ENCODE assay signal across 8 mouse cellular contexts in the genomic region with DNA sequence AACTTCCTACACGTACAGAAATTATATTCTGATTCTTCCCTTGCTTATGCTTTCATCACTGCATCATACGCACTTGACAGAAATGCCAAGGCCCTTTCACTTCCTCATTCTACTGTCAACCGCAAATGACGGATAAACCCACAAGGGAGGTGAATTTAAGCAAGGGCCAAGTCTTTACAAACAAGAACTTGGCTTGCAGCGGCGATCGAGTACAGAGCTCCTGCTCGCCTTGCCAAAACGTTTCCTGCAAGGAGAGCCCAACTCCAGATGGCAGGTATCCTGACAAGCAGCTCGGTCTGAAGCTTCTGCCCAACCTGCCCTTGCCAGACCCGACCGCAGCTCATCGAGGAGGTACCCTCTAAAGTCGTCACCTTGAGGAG. TPM values are rescaled to one million over a fixed set of nuclear protein-coding genes. Genes with fewer than 3 reads are reported as not detected.
DNase-seq lines count a peak whose midpoint lies in the region; ATAC-seq lines count a peak whose summit lies in the region.

No protein-coding gene starts in this region.

- H3K4me3 ChIP-seq in hindbrain, embryonic 11.5 days (ENCODE audit: low read depth, low read length) = peak overlapping the region; percentile 74
- H3K4me3 ChIP-seq in macrophage (ENCODE audit: inconsistent target) = peak overlapping the region; percentile 65

- H3K4me1 ChIP-seq in hindbrain, embryonic 11.5 days (replicated peaks; ENCODE audit: control insufficient read depth, insufficient read depth, low read length) = no peaks in the 10 kb centered on the region

- no peaks in the 10 kb centered on the region for H3K9me3 ChIP-seq in hindbrain, embryonic 11.5 days (ENCODE audit: control insufficient read depth, low read length)

- peak; percentile 30 for DNase-seq in layer of hippocampus, adult 9-10 months (ENCODE audit: low spot score)
- no peak for DNase-seq in layer of hippocampus, adult 8-10 months (ENCODE audit: low spot score in 2 of 2)
- DNase-seq in c-Kit-positive CD71-negative TER-119-negative erythroid progenitor cells, embryonic 14.5 days (ENCODE audit: low read depth) = peak; percentile 73
- DNase-seq in hindbrain, embryonic 11.5 days (ENCODE audit: low spot score) = no peak
- no peak for DNase-seq in ovary, postnatal 10 days (ENCODE audit: low spot score)
- DNase-seq in gastrocnemius, adult 18-20 months (ENCODE audit: low spot score) = no peak
- DNase-seq in yolk sac, embryonic 10.5 days (ENCODE audit: low spot score) = no peak

- WGBS in hindbrain, embryonic 11.5 days = under 1% methylated on average over 14 of the region's 14 CpGs
- WGBS in macrophage (ENCODE audit: missing documents) = 1% methylated on average over 13 of the region's 14 CpGs

- no peak for ATAC-seq in hindbrain, embryonic 11.5 days (ENCODE audit: low FRiP score)

- peaks cover 46% of the 10 kb centered on the region for H3K79me2 ChIP-seq in macrophage (ENCODE audit: inconsistent target)

- H3K4me2 ChIP-seq in hindbrain, embryonic 11.5 days (replicated peaks; ENCODE audit: low read depth, low read length) = peak overlapping the region; percentile 58

- peak overlapping the region; percentile 95 for H3K27ac ChIP-seq in hindbrain, embryonic 11.5 days (ENCODE audit: low read depth, low read length)
- H3K27ac ChIP-seq in macrophage = peak overlapping the region; percentile 98

- no peaks in the 10 kb centered on the region; the same call in 1 of the 2 replicates for H3K36me3 ChIP-seq in hindbrain, embryonic 11.5 days (ENCODE audit: control insufficient read depth, insufficient read depth, low read length)
- H3K36me3 ChIP-seq in macrophage (ENCODE audit: inconsistent target) = peaks cover 5% of the 10 kb centered on the region; the same call in 1 of the 2 replicates

- H3K9ac ChIP-seq in hindbrain, embryonic 11.5 days (ENCODE audit: low read depth, low read length) = peak overlapping the region; percentile 81

- no peaks in the 10 kb centered on the region for H3K27me3 ChIP-seq in hindbrain, embryonic 11.5 days (ENCODE audit: control insufficient read depth, insufficient read depth, low read length)

RNA-seq across cellular contexts. Expression of a gene that starts 0.6 kb away (rescaled TPM):
- total RNA-seq in layer of hippocampus, adult 8-10 months (2022) = 10 to 100 TPM; 46.5 to 60.7 (median 53.1) TPM
- polyA plus RNA-seq in hindbrain, embryonic 11.5 days (2014; fragmentation: Nextera tagmentation; extraction: Ambion mirVana) = 46.0 and 58.4 TPM in 2 replicates
- 100 to 1,000 TPM in 4 of 26 experiments, 10 to 100 TPM in 22; 20.6 to 128 (median 84.2) TPM for total RNA-seq in macrophage (2018; cell fraction: chromatin; rRNA removed)
- total RNA-seq in macrophage (2018; cell fraction: cytosol; rRNA removed) = 10 to 100 TPM; 17.0 to 41.2 (median 25.5) TPM
- 100 to 1,000 TPM in 2 of 26 experiments, 10 to 100 TPM in 24; 21.8 to 115 (median 62.4) TPM for total RNA-seq in macrophage (2018; cell fraction: nucleus; rRNA removed)
- polyA plus RNA-seq in macrophage (2018) = 30.9 to 38.2 TPM (median 33.5 TPM) in 3 replicates
- 10 to 100 TPM; 23.0 to 28.6 TPM for total RNA-seq in gastrocnemius, adult 18-20 months (2021)

RNA-seq across cellular contexts. Expression of a gene that starts 25.0 kb away (rescaled TPM):
- total RNA-seq in layer of hippocampus, adult 8-10 months (2022) = not detected
- polyA plus RNA-seq in hindbrain, embryonic 11.5 days (2014; fragmentation: Nextera tagmentation; extraction: Ambion mirVana) = not detected in 2 replicates
- total RNA-seq in macrophage (2018; cell fraction: chromatin; rRNA removed) = not detected
- not detected for total RNA-seq in macrophage (2018; cell fraction: cytosol; rRNA removed)
- under 1 TPM in 1 of 26 experiments, not detected in 25; 0.28 TPM for total RNA-seq in macrophage (2018; cell fraction: nucleus; rRNA removed)
- polyA plus RNA-seq in macrophage (2018) = not detected in 3 replicates
- under 1 TPM in 1 of 2 experiments, not detected in 1; 0.53 TPM for total RNA-seq in gastrocnemius, adult 18-20 months (2021)

Comparison
In these comparisons a context has a peak if more than half of its experiments do, and no peak if none do; other contexts are left out.
1. DNase-seq: peak in layer of hippocampus, adult 9-10 months (single experiment) and c-Kit-positive CD71-negative TER-119-negative erythroid progenitor cells, embryonic 14.5 days (single experiment); none in layer of hippocampus, adult 8-10 months (0 of 2), hindbrain, embryonic 11.5 days (single experiment), ovary, postnatal 10 days (single experiment), gastrocnemius, adult 18-20 months (single experiment) and yolk sac, embryonic 10.5 days (single experiment).